Mouse (Mus musculus): Measurements from ENCODE around the gene Dnajb1. TPM values are rescaled to one million over a fixed set of nuclear protein-coding genes. Genes with fewer than 3 reads are reported as not detected.
A peak's percentile ranks its signal among the peaks of the same experiment; 100 is the strongest.

Gene Dnajb1
- total RNA-seq, 2 experiments from 2014 or later, result 17.5 to 18.0 TPM

DNA sequence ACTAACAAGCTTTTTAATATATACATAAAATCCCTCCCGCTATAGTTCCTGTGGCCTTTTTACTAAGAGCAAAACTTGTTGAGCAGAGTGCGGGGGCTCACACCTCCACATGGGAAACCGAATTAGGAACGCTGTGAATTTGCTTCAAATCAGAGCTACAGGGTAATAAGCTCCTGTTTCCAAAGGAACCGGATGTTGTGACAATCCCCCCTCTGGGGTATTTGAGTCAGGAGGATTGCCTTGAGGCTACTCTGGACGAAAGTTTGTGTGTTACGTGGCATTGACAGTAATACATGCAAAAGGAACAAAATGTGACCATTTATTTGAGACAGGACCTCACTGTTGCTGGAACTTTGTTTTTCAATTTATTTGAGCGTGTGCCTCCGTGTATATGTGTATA lies 1.1 kb downstream of the Dnajb1 start:
- intact Hi-C loops (cut with DNase I), result no loop called here
- DNase-seq, result no peak

DNA sequence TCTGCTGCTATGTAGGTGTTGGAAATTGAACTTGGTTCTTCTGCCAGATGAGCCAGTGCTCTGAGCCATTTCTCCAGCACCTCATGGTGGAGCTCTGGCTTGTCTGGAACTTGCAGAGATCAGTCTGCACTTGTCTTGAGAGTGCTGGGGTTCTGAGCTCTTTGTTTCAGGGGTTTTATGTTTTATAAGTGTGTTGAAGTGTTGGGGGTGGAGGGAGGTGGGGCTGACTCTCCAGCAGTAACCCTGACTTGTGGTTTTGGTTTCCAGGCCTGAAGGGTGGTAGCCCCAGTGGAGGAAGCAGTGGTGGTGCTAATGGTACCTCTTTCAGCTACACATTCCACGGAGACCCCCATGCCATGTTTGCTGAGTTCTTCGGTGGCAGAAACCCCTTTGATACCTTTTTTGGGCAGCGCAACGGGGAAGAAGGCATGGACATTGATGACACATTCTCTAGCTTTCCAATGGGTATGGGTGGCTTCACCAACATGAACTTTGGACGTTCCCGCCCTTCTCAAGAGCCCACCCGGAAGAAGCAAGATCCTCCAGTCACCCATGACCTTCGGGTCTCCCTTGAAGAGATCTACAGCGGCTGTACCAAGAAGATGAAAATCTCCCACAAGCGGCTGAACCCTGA lies 1.7 kb downstream of the Dnajb1 start:
- DNase-seq, result no peak
- intact Hi-C loops (cut with DNase I), result no loop called here

DNA sequence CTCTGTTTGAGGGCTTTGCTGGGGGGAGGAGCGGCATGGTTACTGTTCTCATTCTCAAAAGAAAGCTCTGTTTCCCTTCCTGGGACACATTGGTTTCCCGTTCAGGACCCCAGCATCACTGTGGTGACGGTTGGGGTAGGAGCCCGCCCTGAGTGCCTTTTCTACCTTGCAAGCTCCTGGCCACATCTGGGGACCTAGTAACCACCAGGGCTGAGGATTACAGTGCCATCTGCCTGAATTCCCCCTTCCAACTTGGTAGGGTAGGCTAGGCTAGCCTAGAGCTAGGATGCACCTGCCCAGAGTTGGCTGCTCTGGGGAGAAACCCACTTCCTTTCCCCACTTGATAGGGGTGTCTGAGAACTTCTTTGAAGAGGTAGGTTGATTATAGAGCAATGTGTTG lies 3.9 kb downstream of the Dnajb1 start:
- intact Hi-C loops (cut with DNase I), result no loop called here
- DNase-seq, result no peak

DNA sequence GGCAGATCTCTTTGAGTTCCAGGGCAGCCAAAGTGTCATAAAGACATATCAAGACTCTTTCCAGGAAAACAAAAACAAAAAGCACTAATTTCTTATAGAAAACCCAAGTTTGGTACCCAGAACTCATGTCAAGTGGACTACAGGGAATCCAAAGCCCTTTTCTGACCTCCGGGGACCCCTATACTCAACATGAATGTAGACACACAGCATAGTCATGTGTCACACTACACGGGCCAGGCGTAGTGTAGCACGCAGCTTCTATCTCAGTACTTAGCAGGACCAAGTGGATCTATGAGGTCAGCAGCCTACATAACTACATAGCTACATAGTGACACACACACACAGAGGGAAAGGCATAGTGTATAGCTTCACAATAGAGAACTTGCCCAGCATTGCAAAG lies 5.7 kb downstream of the Dnajb1 start:
- intact Hi-C loops (cut with DNase I), result no loop called here
- DNase-seq, result no peak

DNA sequence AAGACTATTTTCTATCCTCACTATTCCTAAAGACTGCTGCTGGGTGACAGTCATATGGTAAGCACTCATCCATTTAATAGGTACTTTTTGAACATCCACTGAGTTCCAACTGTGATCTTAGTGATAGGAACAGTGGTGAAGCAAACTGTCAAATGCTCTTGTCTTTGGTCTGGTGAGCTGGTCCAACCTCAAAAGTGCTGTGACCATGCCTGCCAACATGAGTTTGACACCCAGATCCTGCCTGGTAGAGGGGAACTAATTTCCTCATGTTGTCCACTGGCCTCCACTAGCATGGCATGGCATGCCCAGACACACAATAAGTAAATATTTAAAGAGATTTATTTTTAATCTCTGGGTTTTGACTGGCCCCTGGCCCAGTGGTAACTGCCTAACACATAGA lies 8.6 kb downstream of the Dnajb1 start:
- DNase-seq, result no peak
- intact Hi-C loops (cut with DNase I), result no loop called here

DNA sequence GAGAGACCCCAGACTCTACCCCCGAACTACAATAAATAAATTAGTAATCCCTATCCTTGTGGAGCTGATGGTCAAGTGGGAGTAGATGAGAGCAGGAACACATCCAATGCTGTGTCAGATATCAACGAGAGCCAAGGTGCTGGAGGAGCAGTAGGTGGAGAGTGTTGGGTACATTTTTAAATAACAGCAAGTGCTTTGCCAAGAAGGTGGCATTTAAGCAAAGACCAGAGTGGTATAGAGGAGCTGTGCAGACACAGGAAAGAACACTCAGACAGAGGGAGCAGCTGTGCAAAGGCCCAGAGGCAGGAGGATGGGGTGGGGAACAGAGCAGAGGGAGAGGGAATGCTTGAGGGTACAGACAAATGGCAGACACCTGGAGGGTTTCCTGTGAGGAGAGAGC lies 9.1 kb downstream of the Dnajb1 start:
- intact Hi-C loops (cut with DNase I), result no loop called here
- DNase-seq, result no peak

DNA sequence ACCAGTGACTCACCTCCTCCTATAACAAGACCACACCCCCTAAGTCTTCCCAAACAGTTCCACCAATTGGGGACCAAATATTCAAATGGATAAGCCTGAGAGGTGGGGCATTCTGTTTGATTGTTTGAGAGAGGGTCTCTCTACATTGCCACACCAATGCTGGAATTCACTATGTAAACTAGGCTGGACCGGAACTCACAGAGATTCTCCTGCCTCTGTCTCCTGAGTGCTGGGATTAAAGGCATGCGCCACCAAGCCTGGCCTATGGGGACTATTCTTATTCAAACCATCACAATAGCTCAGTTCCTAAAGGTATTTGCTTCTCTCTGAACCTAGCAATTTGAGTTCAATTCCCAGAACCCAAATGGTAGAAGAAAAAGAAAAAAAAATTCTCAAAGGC lies 10.6 kb downstream of the Dnajb1 start:
- DNase-seq, result no peak
- intact Hi-C loops (cut with DNase I), result no loop called here

DNA sequence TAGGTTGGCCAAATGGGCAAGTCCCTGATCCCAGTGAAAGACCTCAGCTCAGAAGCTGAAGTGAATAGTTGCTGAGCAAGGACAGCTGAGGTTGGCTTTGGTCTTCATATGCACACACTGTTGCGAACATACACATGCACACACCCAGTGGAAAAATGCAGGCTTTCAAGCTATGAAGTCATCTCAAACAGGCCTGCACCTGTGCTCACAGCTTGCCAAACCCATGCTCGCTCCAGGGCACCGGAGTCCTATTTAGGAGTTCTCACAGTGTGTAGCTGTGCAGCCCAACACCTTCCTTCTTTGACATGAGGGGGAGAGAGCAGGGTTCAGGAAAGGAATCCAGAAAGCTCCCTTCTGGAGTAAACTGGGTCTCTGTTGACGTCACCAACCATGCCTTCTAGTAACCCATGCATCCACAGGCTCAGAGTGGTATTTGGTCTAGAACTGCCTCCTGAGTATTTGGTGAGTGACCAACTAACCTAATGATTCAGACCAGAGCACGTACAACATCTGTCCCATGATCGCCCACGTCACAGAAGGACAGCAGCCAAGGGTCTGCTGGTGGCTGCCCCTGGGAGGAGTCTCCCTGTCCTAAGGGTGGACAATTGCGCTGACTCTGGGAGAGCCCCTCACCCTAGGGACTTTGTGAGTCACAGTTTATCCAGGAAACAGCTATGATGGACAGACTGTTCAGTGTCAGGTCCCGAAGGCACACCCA lies 11.7 kb downstream of the Dnajb1 start:
- DNase-seq, result no peak
- intact Hi-C loops (cut with DNase I), result loop anchor here (5.0 kb wide), 1 partner anchor 52 kb away; the partner anchor contains the start of gene Ndufb7

DNA sequence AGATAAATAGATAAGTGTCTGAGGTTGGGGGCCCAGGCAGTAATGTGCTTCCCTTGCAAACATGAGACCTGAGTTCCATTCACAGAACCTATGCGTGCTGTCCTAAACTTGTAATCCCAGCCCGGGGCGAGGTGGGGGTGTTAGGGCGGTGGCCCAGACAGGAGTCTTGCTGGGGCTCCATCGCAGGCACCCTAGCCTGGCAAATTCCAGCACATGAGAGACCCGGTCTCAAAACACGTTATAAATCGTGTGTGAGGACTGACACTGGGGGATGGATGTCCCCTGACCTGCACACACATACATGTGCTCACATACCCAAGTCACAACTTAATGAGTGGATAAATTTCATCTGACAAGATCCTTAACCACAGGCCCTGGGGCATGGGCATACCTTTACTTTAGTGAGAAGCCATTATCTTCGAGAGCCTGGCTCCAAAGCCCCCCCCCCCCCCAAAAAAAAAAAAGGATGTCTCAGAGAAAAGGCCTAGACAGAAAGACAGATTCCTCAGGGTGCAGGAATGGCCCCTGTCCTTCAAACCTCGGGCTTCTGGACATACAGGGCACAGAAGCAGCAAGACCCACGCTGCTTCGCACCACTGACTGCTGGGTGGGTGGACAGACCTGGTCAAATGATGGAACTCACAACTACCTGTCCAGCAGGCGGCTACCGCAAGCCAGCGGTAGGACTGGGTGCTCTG lies 13.8 kb downstream of the Dnajb1 start:
- DNase-seq, result no peak
- intact Hi-C loops (cut with DNase I), result loop anchor here (5.0 kb wide), 1 partner anchor 55 kb away; the partner anchor contains the start of gene Ndufb7

DNA sequence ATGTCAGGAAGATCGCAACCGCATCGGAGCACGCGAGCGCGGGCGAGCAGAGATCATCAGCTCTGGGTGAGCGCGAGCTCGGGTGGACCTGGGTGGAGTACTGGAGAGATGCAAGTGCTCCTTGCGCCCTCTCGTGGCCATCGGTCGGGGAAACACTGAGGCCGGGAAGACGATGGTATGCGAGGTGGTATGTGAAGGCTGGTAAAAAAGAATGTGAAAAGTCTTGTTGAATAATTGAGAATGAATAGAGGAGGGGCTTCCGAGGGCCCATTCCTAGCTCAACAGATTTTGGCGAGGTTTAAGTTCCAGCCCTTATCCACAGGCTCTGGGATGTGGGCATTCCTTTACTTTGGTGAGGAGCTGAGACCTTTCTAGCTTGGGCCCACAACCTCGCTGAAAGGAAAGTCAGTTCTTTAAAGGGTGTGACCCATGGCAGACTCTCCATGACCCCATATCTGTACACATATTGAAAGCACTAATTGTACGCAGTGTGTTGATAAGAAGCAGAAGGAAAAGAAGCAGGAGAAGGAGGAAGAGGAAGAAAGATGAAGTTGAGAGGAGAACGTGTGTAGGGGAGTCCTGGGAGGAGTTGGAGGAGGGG lies 14.5 kb downstream of the Dnajb1 start:
- intact Hi-C loops (cut with DNase I), result loop anchor here (5.0 kb wide), 1 partner anchor 55 kb away; the partner anchor contains the start of gene Ndufb7
- peak; percentile 85 to 92 for DNase-seq

DNA sequence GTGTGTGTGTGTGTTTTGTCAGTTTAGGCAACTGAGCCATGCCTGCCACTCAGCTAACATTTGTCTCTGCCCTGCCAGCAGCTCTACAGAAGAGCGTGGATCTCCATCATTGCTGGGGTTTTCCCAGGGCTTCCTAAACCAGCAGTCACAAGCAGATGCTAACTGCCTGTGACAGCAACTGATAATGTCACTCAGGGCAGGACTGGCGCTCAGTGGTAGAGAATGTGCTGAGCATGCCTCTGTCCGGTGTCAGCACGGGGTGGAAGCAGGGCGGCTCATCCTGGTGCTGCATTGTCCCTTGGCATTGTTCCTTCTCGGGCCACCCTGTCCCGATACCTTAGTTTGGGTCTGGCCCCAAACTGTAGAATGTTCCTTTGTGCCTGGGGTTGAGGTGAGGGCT lies 15.6 kb downstream of the Dnajb1 start:
- intact Hi-C loops (cut with DNase I), result loop anchor here (5.0 kb wide), 1 partner anchor 56 kb away; the partner anchor contains the start of gene Ndufb7
- no peak for DNase-seq

DNA sequence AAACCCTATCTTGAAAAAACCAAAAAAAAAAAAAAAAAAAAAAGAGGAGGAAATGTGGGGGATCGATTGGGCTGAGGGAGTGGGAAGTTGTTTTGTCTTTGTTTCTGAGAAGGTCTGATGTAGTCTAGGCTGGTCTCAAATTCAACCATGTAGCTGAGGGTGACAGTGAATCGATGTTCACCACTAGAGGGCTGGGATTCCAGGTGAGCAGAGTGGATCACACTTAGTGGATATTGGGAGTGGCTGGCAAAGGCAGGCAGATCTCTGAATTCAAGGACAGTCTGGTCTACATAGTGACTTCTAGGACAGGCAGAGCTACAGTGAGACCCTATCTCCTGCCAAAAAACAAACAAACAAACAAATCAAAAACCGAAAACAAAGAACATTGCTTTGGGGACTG lies 16.7 kb downstream of the Dnajb1 start:
- intact Hi-C loops (cut with DNase I), result loop anchor here (5.0 kb wide), 1 partner anchor 57 kb away; the partner anchor contains the start of gene Ndufb7
- DNase-seq, result peak; percentile 37 to 61

DNA sequence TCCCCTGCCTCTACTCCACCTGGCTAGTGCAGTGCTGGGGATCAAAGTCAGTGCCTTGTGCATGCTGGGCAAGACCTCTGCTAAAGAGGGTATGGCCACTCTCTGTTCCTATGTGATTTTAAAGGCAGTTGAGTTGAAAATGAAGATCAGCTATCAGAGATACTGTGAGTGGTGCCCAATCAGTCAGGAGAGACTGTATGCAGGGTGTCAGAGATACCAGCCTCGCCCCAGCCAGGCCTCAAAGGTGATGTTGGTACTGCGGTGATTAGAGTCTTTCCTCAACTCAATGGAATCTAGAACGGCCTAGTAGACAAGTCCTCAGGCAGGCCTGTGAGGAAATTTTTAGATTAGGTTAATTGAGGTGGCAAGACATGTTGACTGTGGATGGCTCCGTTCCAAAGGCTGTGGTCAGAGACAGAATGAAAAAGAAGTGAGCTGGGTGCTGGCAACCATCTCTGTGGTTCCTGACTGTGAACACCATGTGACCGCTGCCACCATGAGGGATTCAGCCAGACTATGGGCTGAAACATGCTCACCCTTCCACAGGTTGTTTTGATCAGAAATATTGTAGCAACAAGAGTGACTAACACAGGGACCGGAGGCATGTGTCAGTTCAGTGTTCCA lies 17.8 kb downstream of the Dnajb1 start:
- intact Hi-C loops (cut with DNase I), result no loop called here
- DNase-seq, result no peak

DNA sequence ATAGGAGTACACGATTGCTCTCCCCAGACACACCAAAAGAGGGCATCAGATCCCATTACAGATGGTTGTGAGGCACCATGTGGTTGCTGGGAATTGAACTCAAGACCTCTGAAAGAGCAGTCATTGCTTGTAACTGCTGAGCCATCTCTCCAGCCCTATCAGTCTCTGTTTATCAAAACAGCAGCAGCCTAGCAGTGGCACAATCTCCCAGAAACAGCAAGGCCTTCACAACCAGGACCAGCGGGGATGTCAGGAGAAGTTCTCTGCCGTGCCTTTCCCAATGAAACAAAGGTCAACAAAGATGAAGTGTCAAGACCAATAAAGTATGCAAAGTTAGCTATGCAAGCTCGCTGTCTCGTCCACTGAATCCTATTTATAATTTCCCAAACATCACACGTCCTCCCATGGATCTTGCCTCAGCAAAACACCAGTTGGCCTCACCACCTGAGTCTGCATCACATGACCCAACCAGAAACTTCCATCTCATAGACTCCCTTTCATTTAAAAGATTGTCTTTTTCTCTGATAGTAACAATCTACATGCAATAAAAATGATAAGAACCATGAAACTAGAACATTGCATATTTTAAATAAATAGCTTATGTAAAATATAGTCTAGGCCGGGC lies 24.2 kb downstream of the Dnajb1 start:
- intact Hi-C loops (cut with DNase I), result no loop called here
- no peak for DNase-seq

DNA sequence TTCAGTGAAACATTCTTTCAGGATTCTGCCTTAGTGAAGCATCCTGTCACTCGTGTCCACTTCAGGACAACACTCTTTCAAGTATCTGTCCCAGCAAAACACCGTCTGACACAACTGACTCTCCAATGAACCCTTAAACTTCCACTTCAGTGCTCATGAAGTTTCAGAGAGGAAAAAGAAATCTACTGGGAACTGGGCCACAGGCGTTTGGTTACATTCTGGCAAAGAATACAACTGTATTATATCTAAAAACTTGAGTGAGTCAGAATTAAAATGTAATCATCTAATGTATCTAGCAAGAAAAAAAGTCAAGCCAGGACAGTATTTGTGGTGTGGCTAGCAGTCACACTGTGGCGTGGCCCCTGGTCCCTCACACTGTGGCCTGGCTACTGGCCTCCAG lies 30.9 kb downstream of the Dnajb1 start:
- intact Hi-C loops (cut with DNase I), result no loop called here
- DNase-seq, result no peak

DNA sequence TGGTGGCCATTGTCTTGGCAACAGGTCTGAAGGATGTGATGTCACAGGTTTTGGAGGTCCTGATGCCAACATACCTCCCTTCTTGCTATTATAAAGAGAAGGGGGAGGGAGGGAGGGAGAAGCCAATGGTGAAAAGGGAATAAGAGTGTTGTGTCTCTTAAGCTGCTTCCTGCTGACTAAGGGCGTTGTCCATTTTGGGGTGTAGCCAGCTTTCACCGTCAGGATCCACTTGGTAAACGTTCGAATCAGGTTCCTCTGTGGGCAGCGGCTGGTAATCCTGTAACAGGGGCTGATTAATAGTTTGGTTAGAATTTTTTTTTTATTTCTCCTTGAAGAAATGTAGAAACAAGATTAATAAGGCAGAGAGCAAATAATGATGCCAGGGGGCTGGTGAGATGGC lies 31.7 kb downstream of the Dnajb1 start:
- DNase-seq, result no peak
- intact Hi-C loops (cut with DNase I), result no loop called here

DNA sequence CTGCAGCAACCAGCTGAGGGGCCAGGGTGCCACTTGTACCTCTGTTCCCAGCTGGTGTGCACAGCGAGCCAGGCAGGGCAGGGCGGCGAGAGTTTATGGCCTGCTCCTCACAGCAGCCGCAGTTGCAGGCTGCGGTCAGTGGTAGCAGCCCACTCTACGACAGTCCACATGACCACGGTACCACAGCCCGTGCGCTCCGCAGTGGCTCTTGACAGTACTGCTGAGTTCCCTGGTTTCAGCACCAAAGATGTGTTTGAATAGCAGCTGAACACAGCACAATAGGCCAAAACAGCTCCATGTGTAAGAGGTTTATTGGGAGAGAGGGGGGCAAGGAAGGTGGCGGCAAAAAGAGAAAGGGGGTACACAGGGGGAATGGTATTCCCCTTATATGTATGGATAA lies 39.5 kb downstream of the Dnajb1 start:
- no peak for DNase-seq
- intact Hi-C loops (cut with DNase I), result no loop called here

DNA sequence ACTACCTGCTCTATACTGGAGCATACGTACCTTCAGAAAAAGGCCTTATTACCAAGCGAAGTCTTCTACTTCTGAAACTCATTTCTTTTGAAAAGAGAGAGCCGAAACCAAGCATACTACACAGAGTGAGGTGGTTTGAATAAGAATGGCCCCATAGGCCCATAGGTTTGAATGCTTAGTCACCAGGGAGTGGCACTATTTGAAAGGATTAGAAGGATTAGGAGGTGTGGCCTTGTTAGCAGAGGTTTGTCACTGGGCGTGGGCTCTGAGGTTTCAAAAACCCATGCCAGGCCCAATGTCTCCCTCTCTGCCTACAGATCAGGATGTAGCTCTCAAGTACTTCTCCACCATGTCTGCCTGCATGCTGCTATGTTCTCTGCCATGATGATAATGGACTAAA lies 40.0 kb downstream of the Dnajb1 start:
- no peak for DNase-seq
- intact Hi-C loops (cut with DNase I), result no loop called here

DNA sequence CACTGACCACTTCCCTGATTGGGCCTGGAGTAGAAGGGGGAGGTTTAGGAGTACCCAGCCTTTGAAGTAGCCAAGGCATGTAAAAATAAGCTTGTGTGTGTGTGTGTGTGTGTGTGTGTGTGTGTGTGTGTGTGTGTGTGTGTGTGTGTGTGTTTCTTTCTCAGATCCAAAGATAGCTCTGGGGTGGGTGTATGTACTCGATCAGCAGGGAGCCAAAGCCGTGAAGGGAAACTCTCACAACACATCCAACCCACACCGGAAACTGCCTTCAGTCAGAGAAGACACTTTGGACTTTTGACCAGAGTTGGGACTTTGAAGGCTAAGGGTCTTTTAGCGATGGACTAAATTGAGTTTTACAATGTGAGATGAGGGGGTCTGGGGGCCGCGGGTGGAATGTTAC lies 41.7 kb downstream of the Dnajb1 start:
- no peak for DNase-seq
- intact Hi-C loops (cut with DNase I), result no loop called here

DNA sequence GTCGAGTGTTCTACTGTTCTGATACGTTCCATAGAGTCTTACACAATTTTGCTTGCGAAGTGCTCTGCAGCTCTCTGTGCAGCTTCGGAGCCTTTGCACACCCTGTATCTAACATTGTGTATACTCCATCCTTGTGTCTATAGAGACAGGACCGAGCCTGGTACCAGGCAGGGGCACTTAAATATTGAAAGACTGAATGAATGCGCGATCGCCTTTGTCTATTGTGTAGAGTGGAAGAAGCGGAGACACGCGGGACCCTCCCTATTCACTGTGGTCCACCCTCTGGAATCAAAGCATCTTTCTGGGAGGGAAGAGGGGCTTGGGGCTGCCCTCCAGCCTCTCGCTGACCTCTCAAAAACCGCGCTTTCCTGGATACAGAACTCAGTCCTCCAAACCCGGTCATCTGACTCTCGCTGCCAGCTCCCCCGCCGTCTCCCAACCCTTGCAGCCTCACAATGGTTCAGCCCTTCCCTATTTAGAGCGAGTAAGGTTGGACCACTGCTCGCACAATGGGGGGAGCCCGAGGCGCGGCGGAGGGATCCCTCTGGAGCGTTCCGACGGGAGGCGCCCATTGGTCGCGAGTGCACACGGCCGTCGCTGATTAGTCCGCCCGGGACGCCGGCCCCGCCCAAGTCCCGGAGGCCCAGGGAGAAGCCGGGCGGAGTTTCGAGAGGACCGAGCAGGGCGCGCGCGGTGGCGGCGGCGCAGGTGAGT lies 44.2 kb downstream of the Dnajb1 start, which contains the start of gene Gipc1:
Gene Gipc1 (plus strand): TSS at position 648 of the 714 bp plus-strand sequence.
- peak; percentile 97 for DNase-seq
- intact Hi-C loops (cut with DNase I), result no loop called here
